Mouse (Mus musculus) myocyte (in vitro differentiated cells): ENCODE measurements around the gene Il13.

Experiments
- E2F4 ChIP-seq: IDR thresholded peaks from one replicate; pipeline ENCODE4 v1.6.1; 2011; ENCODE audit warnings: mild to moderate bottlenecking, control low read depth, moderate library complexity; ENCODE audit not compliant: insufficient read depth
- POLR2A ChIP-seq: IDR thresholded peaks from one replicate; pipeline ENCODE4 v1.6.1; 2011; ENCODE audit warnings: low read depth, mild to moderate bottlenecking, control low read depth, moderate library complexity; ENCODE audit not compliant: insufficient read length
- REST ChIP-seq: IDR thresholded peaks from one replicate; pipeline ENCODE4 v1.6.1; 2011; ENCODE audit warnings: mild to moderate bottlenecking, control low read depth, moderate library complexity; ENCODE audit not compliant: insufficient read depth, insufficient read length
- TCF12 ChIP-seq: IDR thresholded peaks from one replicate; pipeline ENCODE4 v1.6.1; 2011; ENCODE audit warnings: mild to moderate bottlenecking, control low read depth; ENCODE audit not compliant: poor library complexity, insufficient read depth, severe bottlenecking
- USF1 ChIP-seq: IDR thresholded peaks from one replicate; pipeline ENCODE4 v1.6.1; 2011; ENCODE audit warnings: low read depth, mild to moderate bottlenecking, control low read depth, moderate library complexity

DNA sequence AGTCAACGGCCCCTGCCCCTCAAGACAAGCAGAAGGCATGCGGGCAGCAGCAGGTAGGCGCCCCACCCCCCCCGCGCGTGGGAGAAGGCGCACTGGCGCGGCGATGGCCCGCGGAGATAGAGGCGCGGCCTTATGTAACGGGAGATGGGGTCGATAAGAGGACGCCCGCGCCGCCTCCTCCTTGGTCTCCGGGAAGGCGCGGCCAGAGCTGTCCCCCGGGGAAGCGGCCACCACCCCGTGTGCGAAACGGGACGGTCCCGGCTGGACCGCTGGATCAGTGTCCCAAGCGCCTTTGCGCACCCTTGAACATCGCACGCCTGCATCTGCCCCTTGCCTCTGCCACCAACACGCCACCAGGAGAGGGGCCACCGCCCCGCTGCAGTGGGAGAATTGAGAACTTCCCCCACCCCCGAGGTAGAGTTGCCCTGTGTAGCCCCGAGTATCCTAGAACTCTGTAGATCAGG lies 1.7 kb upstream of the Il13 start:
- TF ChIP-seq POLR2A (no peak), TCF12 (no peak), REST (no peak), USF1 (no peak), E2F4 (no peak)
